Mouse (Mus musculus) hindbrain, embryonic 16.5 days (tissue): ENCODE data around the gene Dnah5. TPM values are rescaled to one million over a fixed set of nuclear protein-coding genes. Genes with fewer than 3 reads are reported as not detected.
"Not testable (repeated sequence)": the region's sequence is repeated elsewhere in the genome, so short reads cannot be mapped to it uniquely, and the experiment has no call there.

ENCODE experiments used
- ATAC-seq: fragments of 200-750 bp; cut with Nextera tagmentation; 2 replicates; pipeline ENCODE4 v1.8.0; 2017; ENCODE audit warnings: moderate TSS enrichment, moderate library complexity
- H3K27ac ChIP-seq: fragments of 300-500 bp; sonication (generic); 2 replicates; pipeline ENCODE4 v1.5.1; 2014; ENCODE audit warnings: low read depth, mild to moderate bottlenecking, control low read depth, low read length, moderate library complexity
- H3K27me3 ChIP-seq: fragments of 300-500 bp; sonication (generic); replicated peaks from 2 replicates; pipeline ENCODE4 v1.6.1; 2014; ENCODE audit warnings: low read length; ENCODE audit not compliant: control insufficient read depth, insufficient read depth
- H3K36me3 ChIP-seq: fragments of 300-500 bp; sonication (generic); 2 replicates; pipeline ENCODE4 v1.6.1; 2014; ENCODE audit warnings: mild to moderate bottlenecking, low read length, moderate library complexity, mixed read lengths; ENCODE audit not compliant: control insufficient read depth, insufficient read depth
- H3K4me1 ChIP-seq: fragments of 300-500 bp; sonication (generic); 2 replicates; pipeline ENCODE4 v1.6.1; 2014; ENCODE audit warnings: low read depth, low read length; ENCODE audit not compliant: control insufficient read depth, insufficient read depth
- H3K4me2 ChIP-seq: fragments of 300-500 bp; sonication (generic); 2 replicates; pipeline ENCODE4 v1.6.1; 2014; ENCODE audit warnings: mild to moderate bottlenecking, low read length, control low read depth, moderate library complexity
- H3K4me3 ChIP-seq: fragments of 300-500 bp; sonication (generic); 2 replicates; pipeline ENCODE4 v1.5.1; 2014; ENCODE audit warnings: mild to moderate bottlenecking, low read length, control low read depth, moderate library complexity
- H3K9ac ChIP-seq: fragments of 300-500 bp; sonication (generic); 2 replicates; pipeline ENCODE4 v1.6.1; 2014; ENCODE audit warnings: low read depth, mild to moderate bottlenecking, control low read depth, low read length, moderate library complexity
- H3K9me3 ChIP-seq: fragments of 300-500 bp; sonication (generic); 2 replicates; pipeline ENCODE4 v1.6.1; 2014; ENCODE audit warnings: mild to moderate bottlenecking, low read length, moderate library complexity; ENCODE audit not compliant: control insufficient read depth
- WGBS: fragments of 180-500 bp; shearing (Covaris S2); extraction: QIAGEN DNeasy Blood & Tissue Kit; methylation state at CpG from one replicate; pipeline ENCODE4 v1.1.7; 2014; 5-methylcytosine and 5-hydroxymethylcytosine counted together
- polyA plus RNA-seq: library from polyadenylated mRNA; unstranded; fragments of >200 nt; fragmentation: Nextera tagmentation; extraction: Ambion mirVana; gene quantifications from 2 replicates; pipeline ENCODE4 v1.2.1, GENCODE M21; 2015

Dnah5 gene
- polyA plus RNA-seq, 1 experiment from 2014 or later: 0.15 TPM

GRCm38 (mm10) chr15:28322533-28322932, 119.0 kb downstream of the Dnah5 start:
- no peak overlapping the region for H3K27ac ChIP-seq
- WGBS: 84% methylated on average over 7 of the region's 7 CpGs
- no peak overlapping the region for H3K9ac ChIP-seq
- H3K36me3 ChIP-seq: no peaks in the 10 kb centered on the region
- no peak overlapping the region for H3K4me3 ChIP-seq
- no peaks in the 10 kb centered on the region; the same call in 1 of the 2 replicates for H3K4me1 ChIP-seq
- ATAC-seq: no peak
- no peaks in the 10 kb centered on the region for H3K27me3 ChIP-seq
- H3K9me3 ChIP-seq: no peaks in the 10 kb centered on the region
- H3K4me2 ChIP-seq: no peak overlapping the region

- Histone ChIP-seq H3K9ac (no peak overlapping the region), H3K9me3 (no peaks in the 10 kb centered on the region), H3K4me2 (no peak overlapping the region), H3K27me3 (no peaks in the 10 kb centered on the region), H3K4me1 (no peaks in the 10 kb centered on the region; the same call in 1 of the 2 replicates), H3K4me3 (no peak overlapping the region), H3K36me3 (no peaks in the 10 kb centered on the region), H3K27ac (no peak overlapping the region)
- ATAC-seq: peak; percentile 72
- 27% methylated on average over 7 of the region's 7 CpGs for WGBS
These were observed 123.4 kb downstream of the Dnah5 start for GRCm38 (mm10) chr15:28326985-28327384.

GRCm38 (mm10) chr15:28327441-28327840, 123.9 kb downstream of the Dnah5 start:
- ATAC-seq: peak; percentile 77
- H3K4me1 ChIP-seq: no peaks in the 10 kb centered on the region; the same call in 1 of the 2 replicates
- H3K4me2 ChIP-seq: no peak overlapping the region
- H3K27ac ChIP-seq: no peak overlapping the region
- H3K9me3 ChIP-seq: no peaks in the 10 kb centered on the region
- H3K9ac ChIP-seq: no peak overlapping the region
- no peaks in the 10 kb centered on the region for H3K27me3 ChIP-seq
- H3K36me3 ChIP-seq: no peaks in the 10 kb centered on the region
- 56% methylated on average over 9 of the region's 9 CpGs for WGBS
- no peak overlapping the region for H3K4me3 ChIP-seq

- Histone ChIP-seq H3K4me2 (no peak overlapping the region), H3K27ac (no peak overlapping the region), H3K9me3 (no peaks in the 10 kb centered on the region), H3K27me3 (no peaks in the 10 kb centered on the region), H3K4me1 (no peaks in the 10 kb centered on the region), H3K4me3 (no peak overlapping the region), H3K36me3 (no peaks in the 10 kb centered on the region), H3K9ac (no peak overlapping the region)
- WGBS: 36% methylated on average over 4 of the region's 4 CpGs
- ATAC-seq: no peak
These were observed 137.6 kb downstream of the Dnah5 start for GRCm38 (mm10) chr15:28341151-28341550.

GRCm38 (mm10) chr15:28367561-28367960, 164.0 kb downstream of the Dnah5 start:
- Histone ChIP-seq H3K4me3 (no peak overlapping the region), H3K27ac (no peak overlapping the region), H3K36me3 (no peaks in the 10 kb centered on the region), H3K4me2 (no peak overlapping the region), H3K27me3 (no peaks in the 10 kb centered on the region), H3K9ac (no peak overlapping the region), H3K4me1 (no peaks in the 10 kb centered on the region), H3K9me3 (no peaks in the 10 kb centered on the region)
- WGBS: 74% methylated on average over 11 of the region's 11 CpGs
- ATAC-seq: no peak

- ATAC-seq: no peak
- 90% methylated on average over 6 of the region's 6 CpGs for WGBS
- Histone ChIP-seq H3K4me2 (no peak overlapping the region), H3K27me3 (no peaks in the 10 kb centered on the region), H3K36me3 (no peaks in the 10 kb centered on the region), H3K4me1 (no peaks in the 10 kb centered on the region), H3K4me3 (no peak overlapping the region), H3K9me3 (no peaks in the 10 kb centered on the region), H3K9ac (no peak overlapping the region), H3K27ac (no peak overlapping the region)
These were observed 166.9 kb downstream of the Dnah5 start for GRCm38 (mm10) chr15:28370431-28370830.

- ATAC-seq: no peak
- Histone ChIP-seq H3K4me3 (no peak overlapping the region), H3K36me3 (no peaks in the 10 kb centered on the region), H3K4me2 (no peak overlapping the region), H3K9ac (no peak overlapping the region), H3K4me1 (no peaks in the 10 kb centered on the region), H3K27me3 (no peaks in the 10 kb centered on the region), H3K27ac (no peak overlapping the region), H3K9me3 (no peaks in the 10 kb centered on the region)
- WGBS: 74% methylated on average over 2 of the region's 2 CpGs
These were observed 168.0 kb downstream of the Dnah5 start for GRCm38 (mm10) chr15:28371506-28371905.

- Histone ChIP-seq H3K27ac (no peak overlapping the region), H3K9ac (no peak overlapping the region), H3K27me3 (no peaks in the 10 kb centered on the region), H3K4me1 (no peaks in the 10 kb centered on the region), H3K36me3 (no peaks in the 10 kb centered on the region), H3K4me2 (no peak overlapping the region), H3K9me3 (no peaks in the 10 kb centered on the region), H3K4me3 (no peak overlapping the region)
- ATAC-seq: no peak
- 100% methylated on average over 1 of the region's 1 CpGs for WGBS
These were observed 170.8 kb downstream of the Dnah5 start for GRCm38 (mm10) chr15:28374394-28374793.

- Histone ChIP-seq H3K36me3 (no peaks in the 10 kb centered on the region), H3K9me3 (no peaks in the 10 kb centered on the region), H3K9ac (no peak overlapping the region), H3K4me3 (no peak overlapping the region), H3K4me1 (no peaks in the 10 kb centered on the region), H3K4me2 (no peak overlapping the region), H3K27me3 (no peaks in the 10 kb centered on the region), H3K27ac (no peak overlapping the region)
- ATAC-seq: no peak; the same call in 1 of the 2 replicates
- WGBS: 67% methylated on average over 3 of the region's 3 CpGs
These were observed 177.4 kb downstream of the Dnah5 start for GRCm38 (mm10) chr15:28380909-28381308.

- H3K4me1 ChIP-seq, H3K9me3 ChIP-seq, H3K36me3 ChIP-seq, H3K27me3 ChIP-seq, ATAC-seq, H3K4me2 ChIP-seq, H3K27ac ChIP-seq, H3K4me3 ChIP-seq, H3K9ac ChIP-seq: not testable (repeated sequence)
These were observed 190.2 kb downstream of the Dnah5 start for GRCm38 (mm10) chr15:28393723-28394122.
